Mouse (Mus musculus) lung, embryonic 14.5 days (tissue): ENCODE results near the gene Ceacam1. TPM values are rescaled to one million over a fixed set of nuclear protein-coding genes. Genes with fewer than 3 reads are reported as not detected.
"Not testable (repeated sequence)": the region's sequence is repeated elsewhere in the genome, so short reads cannot be mapped to it uniquely, and the experiment has no call there.

Experiments used
- ATAC-seq: fragments of 200-750 bp; cut with Nextera tagmentation; 2 replicates; pipeline ENCODE4 v1.8.0; 2017; ENCODE audit warnings: mild to moderate bottlenecking, moderate TSS enrichment, moderate library complexity; ENCODE audit not compliant: insufficient read depth
- DNase-seq: peaks from one replicate; pipeline ENCODE4 v3.0.0-alpha.2; 2015
- H3K27ac ChIP-seq: fragments of 300-500 bp; sonication (generic); 2 replicates; pipeline ENCODE4 v1.5.1; 2014; ENCODE audit warnings: low read depth, mild to moderate bottlenecking, moderate library complexity
- H3K27me3 ChIP-seq: fragments of 300-500 bp; sonication (generic); 2 replicates; pipeline ENCODE4 v1.6.1; 2014; ENCODE audit warnings: low read length, control low read depth; ENCODE audit not compliant: insufficient read depth
- H3K36me3 ChIP-seq: fragments of 300-500 bp; sonication (generic); 2 replicates; pipeline ENCODE4 v1.6.1; 2014; ENCODE audit warnings: control low read depth; ENCODE audit not compliant: insufficient read depth
- H3K4me1 ChIP-seq: fragments of 300-500 bp; sonication (generic); 2 replicates; pipeline ENCODE4 v1.6.1; 2014; ENCODE audit warnings: antibody characterized with exemption, control low read depth; ENCODE audit not compliant: insufficient read depth
- H3K4me2 ChIP-seq: fragments of 300-500 bp; sonication (generic); 2 replicates; pipeline ENCODE4 v1.6.1; 2014; ENCODE audit warnings: mild to moderate bottlenecking
- H3K4me3 ChIP-seq: fragments of 300-500 bp; sonication (generic); 2 replicates; pipeline ENCODE4 v1.5.1; 2014; ENCODE audit warnings: low read depth, low read length
- H3K9ac ChIP-seq: fragments of 300-500 bp; sonication (generic); 2 replicates; pipeline ENCODE4 v1.6.1; 2014
- H3K9me3 ChIP-seq: fragments of 300-500 bp; sonication (generic); 2 replicates; pipeline ENCODE4 v1.6.1; 2016; ENCODE audit warnings: low read depth, low read length, control low read depth
- CTCF ChIP-seq: IDR thresholded peaks from 2 replicates; pipeline ENCODE4 v1.5.1; 2016; ENCODE audit warnings: antibody characterized with exemption, low read depth
- WGBS: fragments of 180-500 bp; shearing (Covaris S2); extraction: QIAGEN DNeasy Blood & Tissue Kit; methylation state at CpG from one replicate; pipeline ENCODE4 v1.1.7; 2014; 5-methylcytosine and 5-hydroxymethylcytosine counted together
- polyA plus RNA-seq: library from polyadenylated mRNA; unstranded; fragments of >200 nt; fragmentation: Nextera tagmentation; extraction: Ambion mirVana; gene quantifications from 2 replicates; pipeline ENCODE4 v1.2.1, GENCODE M21; 2014

The Ceacam1 gene
- polyA plus RNA-seq, 1 experiment from 2014 or later: 2.3 TPM

GRCm38 (mm10) chr7:25465010-25465409 lies 12.4 kb downstream of the Ceacam1 start:
- ATAC-seq: no peak
- Histone ChIP-seq H3K4me2 (no peak overlapping the region), H3K9ac (no peak overlapping the region), H3K36me3 (no peaks in the 10 kb centered on the region), H3K27ac (no peak overlapping the region), H3K4me3 (no peak overlapping the region), H3K27me3 (no peaks in the 10 kb centered on the region), H3K9me3 (no peaks in the 10 kb centered on the region), H3K4me1 (no peaks in the 10 kb centered on the region)
- DNase-seq: no peak
- no peak for TF ChIP-seq CTCF
- 67% methylated on average over 1 of the region's 1 CpGs for WGBS

DNA sequence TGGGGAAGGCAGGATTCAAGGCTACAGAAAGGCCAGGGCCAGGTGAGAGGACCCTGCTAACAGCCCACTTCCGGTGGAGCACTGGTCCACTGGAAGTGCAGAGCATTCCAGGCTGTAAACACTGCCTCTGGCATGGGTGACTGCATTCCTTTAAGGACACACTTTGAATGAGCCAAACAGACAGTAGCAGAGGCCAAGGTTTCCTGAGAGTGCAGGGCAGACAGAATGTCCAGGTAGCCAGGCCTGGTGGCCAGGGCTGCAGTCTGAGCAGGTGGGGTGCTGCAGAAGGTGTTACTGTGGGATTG lies 15.4 kb downstream of the Ceacam1 start:
- not testable (repeated sequence) for H3K27ac ChIP-seq, H3K9ac ChIP-seq, H3K36me3 ChIP-seq, H3K4me1 ChIP-seq, H3K4me2 ChIP-seq, ATAC-seq, H3K27me3 ChIP-seq, DNase-seq, H3K9me3 ChIP-seq, H3K4me3 ChIP-seq
- no CpG with 5 or more reads among the region's 1 CpGs for whole genome bisulfite sequencing

DNA sequence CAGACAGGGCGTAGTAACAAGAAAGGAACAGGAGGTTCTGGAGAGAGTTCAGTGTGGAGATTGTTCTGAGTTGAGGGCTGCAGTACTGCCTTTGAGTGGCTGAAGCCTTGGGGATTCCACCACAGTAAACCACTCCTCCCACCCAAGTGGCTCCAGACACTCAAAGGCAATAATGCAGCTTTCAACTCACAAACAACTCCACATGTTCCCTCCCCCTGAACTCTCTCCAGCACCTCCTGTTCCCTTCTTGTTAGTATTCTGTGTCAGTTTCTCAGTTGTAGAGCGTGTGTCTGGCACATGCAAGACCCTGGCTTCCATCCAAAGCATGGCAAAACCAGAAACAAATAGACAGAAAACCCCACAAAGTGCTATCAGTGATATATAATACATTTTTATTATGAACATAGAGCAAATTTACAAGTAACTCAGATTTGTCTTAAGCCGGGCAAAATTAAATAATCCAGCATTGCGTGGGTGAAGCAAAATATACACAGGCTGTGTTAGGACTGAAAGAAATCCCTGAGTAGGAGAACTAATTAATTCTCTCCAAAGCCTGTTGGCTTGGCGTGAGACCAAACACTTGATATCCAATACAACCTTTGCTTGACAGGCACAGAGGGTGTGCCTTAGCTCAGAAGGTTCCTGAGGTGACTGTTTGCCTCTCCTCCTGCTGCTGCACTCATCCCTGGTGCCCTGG lies 15.9 kb downstream of the Ceacam1 start:
- not testable (repeated sequence) for H3K27me3 ChIP-seq, H3K27ac ChIP-seq, H3K36me3 ChIP-seq, H3K4me1 ChIP-seq, ATAC-seq, H3K4me3 ChIP-seq, DNase-seq, H3K9me3 ChIP-seq, H3K4me2 ChIP-seq, H3K9ac ChIP-seq
- 48% methylated on average over 4 of the region's 5 CpGs for WGBS

GRCm38 (mm10) chr7:25452103-25452502 lies 25.3 kb downstream of the Ceacam1 start:
- no peak for ATAC-seq
- no peak for TF ChIP-seq CTCF
- 60% methylated on average over 3 of the region's 3 CpGs for WGBS
- Histone ChIP-seq H3K9me3 (no peaks in the 10 kb centered on the region), H3K4me1 (no peaks in the 10 kb centered on the region), H3K27ac (no peak overlapping the region), H3K9ac (no peak overlapping the region), H3K4me2 (no peak overlapping the region), H3K4me3 (no peak overlapping the region), H3K27me3 (no peaks in the 10 kb centered on the region), H3K36me3 (no peaks in the 10 kb centered on the region)
- DNase-seq: no peak

DNA sequence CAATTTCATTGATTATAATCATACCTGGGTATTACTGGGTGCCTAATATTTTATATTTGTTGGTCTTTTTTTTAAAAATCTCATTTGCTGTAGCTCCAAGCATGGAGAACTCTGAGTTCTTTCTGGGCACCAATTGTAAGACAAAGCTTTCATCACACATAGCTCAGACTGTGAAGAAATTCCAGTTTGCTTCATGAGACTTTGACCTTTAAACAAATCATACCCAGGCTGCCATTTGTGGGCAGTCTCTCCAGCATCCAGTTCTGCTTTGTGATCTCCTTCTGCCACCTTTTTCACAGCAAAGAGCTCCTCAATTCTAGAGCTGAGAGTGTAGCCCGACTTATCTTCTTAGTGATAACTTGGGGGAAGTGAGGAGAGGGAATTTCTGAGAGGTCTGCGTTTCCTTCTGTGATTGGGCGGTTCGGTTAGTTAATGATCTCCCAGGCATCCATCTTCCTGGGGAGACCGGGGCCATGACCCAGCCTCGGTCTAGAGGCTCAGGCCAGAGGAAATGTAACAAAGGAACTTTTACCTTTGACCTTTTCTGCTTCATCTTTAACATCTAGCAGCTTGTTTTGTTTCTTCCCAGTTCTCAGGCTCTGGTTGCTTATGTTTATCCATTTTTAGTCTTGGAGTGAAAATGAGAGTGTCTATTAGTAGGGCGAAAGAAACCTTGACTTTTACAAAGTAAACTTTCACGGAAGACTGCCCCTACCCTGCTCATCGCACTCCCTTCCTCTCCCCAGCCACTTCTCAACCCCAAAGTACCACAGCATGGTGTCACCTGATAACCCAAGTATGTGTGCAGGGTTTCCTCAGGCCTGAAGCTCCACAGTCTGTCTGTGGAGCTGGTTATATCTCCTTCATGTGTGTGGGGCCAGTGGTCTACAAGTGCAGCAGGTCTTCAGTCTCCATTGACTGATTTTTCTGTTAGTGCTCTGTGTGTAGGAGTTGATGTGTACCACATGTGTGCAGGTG lies 27.2 kb downstream of the Ceacam1 start:
- DNase-seq: no peak
- WGBS: 19% methylated on average over 9 of the region's 9 CpGs
- ATAC-seq: no peak
- Histone ChIP-seq H3K4me1 (no peaks in the 10 kb centered on the region), H3K4me3 (no peak overlapping the region), H3K9ac (no peak overlapping the region), H3K27ac (no peak overlapping the region), H3K9me3 (no peaks in the 10 kb centered on the region), H3K36me3 (no peaks in the 10 kb centered on the region), H3K27me3 (no peaks in the 10 kb centered on the region), H3K4me2 (no peak overlapping the region)
- no peak for TF ChIP-seq CTCF

DNA sequence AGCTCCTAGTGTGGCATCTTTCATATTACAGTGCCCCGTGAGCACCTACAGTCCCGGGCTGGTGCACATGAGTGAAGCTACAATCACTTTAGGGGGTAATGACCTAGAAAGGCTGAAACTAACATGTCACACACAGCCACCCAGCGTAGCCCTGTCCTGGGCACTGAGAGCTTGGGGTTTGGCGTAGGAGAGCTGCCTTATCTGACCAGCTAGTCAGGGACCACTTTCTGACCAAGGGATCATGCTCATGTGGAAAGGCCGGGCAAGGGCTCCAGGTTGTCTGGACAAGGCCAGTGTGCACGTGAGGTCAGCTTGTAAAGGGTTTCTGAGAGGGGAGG lies 36.6 kb downstream of the Ceacam1 start:
- WGBS: 69% methylated on average over 6 of the region's 6 CpGs
- no peak; the same call in 1 of the 2 replicates for ATAC-seq

DNA sequence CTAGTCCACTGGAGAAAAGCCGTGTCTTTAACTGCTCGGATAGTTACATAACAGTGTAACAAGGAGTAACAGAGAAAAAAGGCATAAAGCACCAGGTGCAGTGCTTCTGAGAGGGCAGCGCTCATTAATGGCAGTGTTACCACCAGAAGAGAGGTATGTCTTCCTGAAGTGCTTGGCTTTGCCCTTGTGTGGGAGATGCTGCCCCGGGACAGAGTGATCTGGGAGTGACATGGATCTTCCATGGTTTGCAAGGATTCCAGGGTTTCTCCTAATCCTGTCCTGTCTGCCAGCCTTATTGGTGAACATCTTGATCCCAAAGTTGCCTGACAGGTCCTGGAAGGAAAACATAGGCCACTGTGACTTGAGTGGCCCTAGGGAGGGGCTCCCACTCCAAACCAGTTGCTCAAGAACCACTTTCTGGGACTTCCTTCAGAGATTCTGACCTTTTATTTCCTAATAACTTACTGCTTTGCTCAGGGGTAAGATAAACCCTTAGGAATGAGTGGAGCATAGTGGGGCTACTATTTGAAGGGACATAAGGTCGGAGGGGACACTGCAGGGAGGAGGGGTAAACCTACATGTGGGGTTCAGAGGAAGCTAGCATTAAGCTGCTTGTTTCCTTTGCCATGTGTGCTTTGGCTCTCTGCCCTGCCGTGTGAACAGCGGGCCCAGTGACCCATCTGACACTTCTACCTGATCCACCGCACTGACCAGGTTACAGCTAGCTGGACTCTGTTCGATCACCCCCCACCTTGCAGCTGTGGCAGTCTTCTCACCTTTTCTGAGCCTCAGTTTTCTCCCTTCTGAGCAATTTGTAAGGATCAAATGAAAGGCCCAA lies 37.2 kb downstream of the Ceacam1 start:
- Histone ChIP-seq H3K27me3 (no peaks in the 10 kb centered on the region), H3K9me3 (no peaks in the 10 kb centered on the region), H3K9ac (no peak overlapping the region), H3K4me3 (no peak overlapping the region), H3K4me2 (no peak overlapping the region), H3K27ac (peak overlapping the region; percentile 55; the same call in 1 of the 2 replicates), H3K4me1 (no peaks in the 10 kb centered on the region), H3K36me3 (no peaks in the 10 kb centered on the region)
- 64% methylated on average over 9 of the region's 9 CpGs for WGBS
- DNase-seq (peak; percentile 20), ATAC-seq (no peak)
- TF ChIP-seq CTCF: no peak

More for the DNA sequence above, 36.6 kb downstream of the Ceacam1 start:
- peak overlapping the region; percentile 55; the same call in 1 of the 2 replicates for H3K27ac ChIP-seq
- no peaks in the 10 kb centered on the region for H3K4me1 ChIP-seq
- no peaks in the 10 kb centered on the region for H3K36me3 ChIP-seq
- H3K9ac ChIP-seq: no peak overlapping the region
- no peak for DNase-seq
- no peak overlapping the region for H3K4me3 ChIP-seq
- TF ChIP-seq CTCF: no peak
- no peaks in the 10 kb centered on the region for H3K27me3 ChIP-seq
- no peak overlapping the region for H3K4me2 ChIP-seq
- H3K9me3 ChIP-seq: no peaks in the 10 kb centered on the region
